13 mouse cellular contexts compared by ENCODE assay signal in genomic region chr8:105470262-105470661, GRCm38 (mm10). TPM values are rescaled to one million over a fixed set of nuclear protein-coding genes. Genes with fewer than 3 reads are reported as not detected.
DNase-seq lines count a peak whose midpoint lies in the region; ATAC-seq and TF ChIP-seq lines count a peak whose summit lies in the region.
"Had no signal": no experiment of that assay in that cellular context is flagged by ENCODE, and none has a peak within 500 bp of the region (broad histone marks: within the 10 kb centered on the region; RNA-seq: fewer than 3 reads in every experiment).

No protein-coding gene starts in this region.

- H3K4me2 ChIP-seq in neural tube, embryonic 11.5 days (ENCODE audit: low read depth): peak overlapping the region; percentile 64
- H3K4me2 ChIP-seq in limb, embryonic 14.5 days (replicated peaks; ENCODE audit: low read depth, low read length, severe bottlenecking): peak overlapping the region; percentile 64
- H3K4me2 ChIP-seq in stomach, postnatal 0 days (replicated peaks; ENCODE audit: low read depth): peak overlapping the region; percentile 56

- H3K4me1 ChIP-seq in neural tube, embryonic 11.5 days (ENCODE audit: control insufficient read depth, insufficient read depth, low read length): peaks cover 50% of the 10 kb centered on the region
- peaks cover 26% of the 10 kb centered on the region for H3K4me1 ChIP-seq in limb, embryonic 14.5 days (ENCODE audit: control insufficient read depth, insufficient read depth, low read length)
- H3K4me1 ChIP-seq in stomach, postnatal 0 days (replicated peaks; ENCODE audit: control insufficient read depth, insufficient read depth): peaks cover 2% of the 10 kb centered on the region; the same call in 1 of the 2 replicates

- WGBS in neural tube, embryonic 11.5 days: 63% methylated on average over 5 of the region's 5 CpGs
- WGBS in limb, embryonic 14.5 days: 73% methylated on average over 5 of the region's 5 CpGs
- WGBS in stomach, postnatal 0 days: 60% methylated on average over 5 of the region's 5 CpGs

- peak overlapping the region; percentile 74 for H3K4me3 ChIP-seq in gastrocnemius, adult 2 months
- H3K4me3 ChIP-seq in neural tube, embryonic 11.5 days (ENCODE audit: low read depth, low read length): peak overlapping the region; percentile 42
- peak overlapping the region; percentile 23; the same call in 1 of the 2 replicates for H3K4me3 ChIP-seq in limb, embryonic 14.5 days (replicated peaks; ENCODE audit: low read length)
- H3K4me3 ChIP-seq in stomach, postnatal 0 days (ENCODE audit: low read depth, low read length): peak overlapping the region; percentile 36

- TF ChIP-seq POLR2A in limb, embryonic 14.5 days (IDR thresholded peaks at IDR 0.05; ENCODE audit: borderline replicate concordance, extremely low read depth, insufficient read depth, insufficient read length): no peak

- peak overlapping the region; percentile 82 for H3K27ac ChIP-seq in gastrocnemius, adult 2 months
- peak overlapping the region; percentile 79 for H3K27ac ChIP-seq in neural tube, embryonic 11.5 days (ENCODE audit: low read depth, low read length)
- H3K27ac ChIP-seq in limb, embryonic 14.5 days (replicated peaks; ENCODE audit: low read depth, low read length): peak overlapping the region; percentile 43; the same call in 1 of the 2 replicates
- H3K27ac ChIP-seq in stomach, postnatal 0 days (replicated peaks): no peak overlapping the region

- H3K9me3 ChIP-seq in neural tube, embryonic 11.5 days (ENCODE audit: control insufficient read depth, low read length): no peaks in the 10 kb centered on the region
- H3K9me3 ChIP-seq in limb, embryonic 14.5 days (ENCODE audit: control insufficient read depth, low read length): no peaks in the 10 kb centered on the region
- no peaks in the 10 kb centered on the region for H3K9me3 ChIP-seq in stomach, postnatal 0 days (ENCODE audit: control insufficient read depth, low read length)

- no peak for TF ChIP-seq CTCF in gastrocnemius, adult 2 months (IDR thresholded peaks at IDR 0.05)
- no peak for TF ChIP-seq CTCF in stomach, postnatal 0 days (IDR thresholded peaks at IDR 0.05; ENCODE audit: low read depth)

- intact Hi-C loops in gastrocnemius, adult 2 months (cut with DNase I): loop anchor here (2.0 kb wide), 1 partner anchor 31 kb away; no protein-coding TSS in a partner anchor

- no peak for TF ChIP-seq EP300 in stomach, postnatal 0 days (optimal IDR thresholded peaks at IDR 0.05)

- no peak for DNase-seq in gastrocnemius, adult 2 months
- no peak for DNase-seq in gastrocnemius, postnatal 4 days (ENCODE audit: low spot score in 2 of 2)
- no peak for DNase-seq in neural tube, embryonic 11.5 days (ENCODE audit: low spot score)
- no peak for DNase-seq in neural tube, embryonic 10.5 days (ENCODE audit: extremely low spot score, low spot score)
- DNase-seq in limb, embryonic 14.5 days (ENCODE audit: low spot score): no peak
- DNase-seq in stomach, postnatal 0 days (ENCODE audit: low spot score): peak; percentile 13
- no peak for DNase-seq in cerebellum, adult 8-10 months
- DNase-seq in cerebellum, postnatal 36 days: no peak
- DNase-seq: heart, postnatal 10 days had no signal

- 0 out of 2 replicates have a peak, but pooled peaks cover 2% of the 10 kb centered on the region for H3K27me3 ChIP-seq in neural tube, embryonic 11.5 days (ENCODE audit: control insufficient read depth, insufficient read depth, low read length)
- H3K27me3 ChIP-seq in limb, embryonic 14.5 days (ENCODE audit: control insufficient read depth, insufficient read depth, low read length): peaks cover 11% of the 10 kb centered on the region
- H3K27me3 ChIP-seq in stomach, postnatal 0 days (ENCODE audit: control insufficient read depth, insufficient read depth, low read length): no peaks in the 10 kb centered on the region

- H3K36me3 ChIP-seq in neural tube, embryonic 11.5 days (ENCODE audit: control insufficient read depth, insufficient read depth, low read length): peaks cover 4% of the 10 kb centered on the region; the same call in 1 of the 2 replicates
- peaks cover 18% of the 10 kb centered on the region for H3K36me3 ChIP-seq in limb, embryonic 14.5 days (ENCODE audit: control insufficient read depth, insufficient read depth, low read length)
- H3K36me3 ChIP-seq in stomach, postnatal 0 days (ENCODE audit: control insufficient read depth, insufficient read depth, low read length): peaks cover 4% of the 10 kb centered on the region; the same call in 1 of the 2 replicates

- no peak for ATAC-seq in neural tube, embryonic 11.5 days (ENCODE audit: insufficient read depth, low FRiP score, low TSS enrichment)
- no peak for ATAC-seq in limb, embryonic 14.5 days (ENCODE audit: low FRiP score, low read depth)
- ATAC-seq in stomach, postnatal 0 days (ENCODE audit: low FRiP score, low TSS enrichment): no peak

- H3K9ac ChIP-seq in neural tube, embryonic 11.5 days (ENCODE audit: low read length): peak overlapping the region; percentile 39
- H3K9ac ChIP-seq in limb, embryonic 14.5 days (ENCODE audit: low read depth, low read length, severe bottlenecking): peak overlapping the region; percentile 50; the same call in 1 of the 2 replicates
- H3K9ac ChIP-seq in stomach, postnatal 0 days (ENCODE audit: low read length): no peak overlapping the region

RNA-seq across cellular contexts. Expression of gene Tppp3, which starts 1.1 kb away (rescaled TPM):
- total RNA-seq in gastrocnemius, adult 2 months (2021): 10 to 100 TPM; 52.8 to 53.4 TPM
- 100 to 1,000 TPM; 527 to 572 TPM for total RNA-seq in gastrocnemius, postnatal 4 days (2021)
- polyA plus RNA-seq in neural tube, embryonic 11.5 days (2014; fragmentation: Nextera tagmentation; extraction: Ambion mirVana): 218 and 229 TPM in 2 replicates
- 107 and 130 TPM in 2 replicates for polyA plus RNA-seq in limb, embryonic 14.5 days (2012; rRNA removed)
- polyA plus RNA-seq in limb, embryonic 14.5 days (2014; fragmentation: Nextera tagmentation; extraction: Ambion mirVana): 123 and 164 TPM in 2 replicates
- 89.9 and 99.8 TPM in 2 replicates for polyA plus RNA-seq in stomach, postnatal 0 days (2015; fragmentation: Nextera tagmentation; extraction: Ambion mirVana)

RNA-seq across cellular contexts. Expression of gene Zdhhc1, which starts 26.4 kb away (rescaled TPM):
- 10 to 100 TPM in 1 of 2 experiments, 1 to 10 TPM in 1; 9.6 to 11.2 TPM for total RNA-seq in gastrocnemius, adult 2 months (2021)
- 10 to 100 TPM; 21.0 to 21.6 TPM for total RNA-seq in gastrocnemius, postnatal 4 days (2021)
- polyA plus RNA-seq in neural tube, embryonic 11.5 days (2014; fragmentation: Nextera tagmentation; extraction: Ambion mirVana): 18.5 and 18.9 TPM in 2 replicates
- polyA plus RNA-seq in limb, embryonic 14.5 days (2012; rRNA removed): 72.3 and 90.2 TPM in 2 replicates
- polyA plus RNA-seq in limb, embryonic 14.5 days (2014; fragmentation: Nextera tagmentation; extraction: Ambion mirVana): 36.8 and 42.9 TPM in 2 replicates
- polyA plus RNA-seq in stomach, postnatal 0 days (2015; fragmentation: Nextera tagmentation; extraction: Ambion mirVana): 15.6 and 17.2 TPM in 2 replicates

RNA-seq across cellular contexts. Expression of gene Hsd11b2, which starts 48.3 kb away (rescaled TPM):
- total RNA-seq in gastrocnemius, adult 2 months (2021): not detected
- total RNA-seq in gastrocnemius, postnatal 4 days (2021): 10 to 100 TPM; 13.3 to 14.8 TPM
- polyA plus RNA-seq in neural tube, embryonic 11.5 days (2014; fragmentation: Nextera tagmentation; extraction: Ambion mirVana): 22.5 and 23.9 TPM in 2 replicates
- 3.3 and 6.4 TPM in 2 replicates for polyA plus RNA-seq in limb, embryonic 14.5 days (2012; rRNA removed)
- 1.7 and 2.2 TPM in 2 replicates for polyA plus RNA-seq in limb, embryonic 14.5 days (2014; fragmentation: Nextera tagmentation; extraction: Ambion mirVana)
- 2.5 and 2.8 TPM in 2 replicates for polyA plus RNA-seq in stomach, postnatal 0 days (2015; fragmentation: Nextera tagmentation; extraction: Ambion mirVana)
- total RNA-seq: left cerebral cortex, postnatal 10 days; monocyte, adult 5-6 weeks had no signal
- polyA plus RNA-seq: erythroblast, embryonic 14.5 days had no signal

RNA-seq across cellular contexts. Expression of gene Lrrc36, which starts 56.9 kb away (rescaled TPM):
- under 1 TPM; 0.64 to 0.73 TPM for total RNA-seq in gastrocnemius, adult 2 months (2021)
- total RNA-seq in gastrocnemius, postnatal 4 days (2021): 1 to 10 TPM; 1.6 to 1.7 TPM
- 0.92 and 1.6 TPM in 2 replicates for polyA plus RNA-seq in neural tube, embryonic 11.5 days (2014; fragmentation: Nextera tagmentation; extraction: Ambion mirVana)
- 0.84 and 1.0 TPM in 2 replicates for polyA plus RNA-seq in limb, embryonic 14.5 days (2012; rRNA removed)
- polyA plus RNA-seq in limb, embryonic 14.5 days (2014; fragmentation: Nextera tagmentation; extraction: Ambion mirVana): 0.58 and 0.62 TPM in 2 replicates
- 0.08 and 0.19 TPM in 2 replicates for polyA plus RNA-seq in stomach, postnatal 0 days (2015; fragmentation: Nextera tagmentation; extraction: Ambion mirVana)
- total RNA-seq: monocyte, adult 5-6 weeks had no signal
- polyA plus RNA-seq: small intestine, adult 2 months had no signal

RNA-seq across cellular contexts. Expression of gene Kctd19, which starts 57.0 kb away (rescaled TPM):
- under 1 TPM in 1 of 2 experiments, not detected in 1; 0.23 TPM for total RNA-seq in gastrocnemius, adult 2 months (2021)
- not detected for total RNA-seq in gastrocnemius, postnatal 4 days (2021)
- polyA plus RNA-seq in neural tube, embryonic 11.5 days (2014; fragmentation: Nextera tagmentation; extraction: Ambion mirVana): not detected in 2 replicates
- 0.04 TPM in 1 of 2 replicates, not detected in the other for polyA plus RNA-seq in limb, embryonic 14.5 days (2012; rRNA removed)
- polyA plus RNA-seq in limb, embryonic 14.5 days (2014; fragmentation: Nextera tagmentation; extraction: Ambion mirVana): 0.18 TPM in 1 of 2 replicates, not detected in the other
- not detected in 2 replicates for polyA plus RNA-seq in stomach, postnatal 0 days (2015; fragmentation: Nextera tagmentation; extraction: Ambion mirVana)
- total RNA-seq: left cerebral cortex, postnatal 10 days; monocyte, adult 5-6 weeks had no signal
- polyA plus RNA-seq: erythroblast, embryonic 14.5 days; small intestine, adult 2 months had no signal

Comparison
In these comparisons a context has a peak if more than half of its experiments do, and no peak if none do; other contexts are left out.
1. H3K4me3 ChIP-seq: peak in every context shown above with its lines; median percentile 74 in gastrocnemius, adult 2 months; 42 in neural tube, embryonic 11.5 days; 36 in stomach, postnatal 0 days; 23 in limb, embryonic 14.5 days.